Mouse (Mus musculus): ENCODE results near the gene Selenos.

Gene Selenos

GRCm38 (mm10) chr7:66116906-66117482, 37.5 kb downstream of the Selenos start:
- no peak for DNase-seq (ENCODE audit: inconsistent age in 2 of 2, low spot score in 1 of 2)

- no peak for DNase-seq (ENCODE audit: inconsistent age in 2 of 2, low spot score in 1 of 2)
Observed at GRCm38 (mm10) chr7:66118046-66118445, 38.6 kb downstream of the Selenos start.

DNA sequence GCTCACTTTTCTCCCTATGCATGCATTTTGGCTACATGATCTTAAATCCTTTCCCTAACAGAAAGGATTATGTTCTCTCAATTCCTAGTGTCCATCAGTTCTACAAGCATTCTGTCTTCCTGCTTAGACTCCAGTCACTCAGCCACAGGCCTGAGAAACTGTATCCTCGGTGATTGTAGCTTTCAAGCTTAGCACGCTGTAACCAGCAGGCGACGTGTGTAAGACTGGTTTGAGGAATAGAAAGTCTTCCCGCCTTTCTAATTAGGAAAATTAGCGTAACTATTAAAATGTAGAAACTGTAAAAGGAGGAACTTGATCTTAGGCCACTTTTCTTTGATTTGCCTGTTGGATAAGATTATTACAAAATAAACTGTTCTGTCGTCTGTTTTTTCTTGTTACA, 39.3 kb downstream of the Selenos start:
- DNase-seq (ENCODE audit: inconsistent age in 2 of 2, low spot score in 1 of 2), result no peak

GRCm38 (mm10) chr7:66120139-66120538, 40.7 kb downstream of the Selenos start:
- no peak for DNase-seq (ENCODE audit: inconsistent age in 2 of 2, low spot score in 1 of 2)

DNA sequence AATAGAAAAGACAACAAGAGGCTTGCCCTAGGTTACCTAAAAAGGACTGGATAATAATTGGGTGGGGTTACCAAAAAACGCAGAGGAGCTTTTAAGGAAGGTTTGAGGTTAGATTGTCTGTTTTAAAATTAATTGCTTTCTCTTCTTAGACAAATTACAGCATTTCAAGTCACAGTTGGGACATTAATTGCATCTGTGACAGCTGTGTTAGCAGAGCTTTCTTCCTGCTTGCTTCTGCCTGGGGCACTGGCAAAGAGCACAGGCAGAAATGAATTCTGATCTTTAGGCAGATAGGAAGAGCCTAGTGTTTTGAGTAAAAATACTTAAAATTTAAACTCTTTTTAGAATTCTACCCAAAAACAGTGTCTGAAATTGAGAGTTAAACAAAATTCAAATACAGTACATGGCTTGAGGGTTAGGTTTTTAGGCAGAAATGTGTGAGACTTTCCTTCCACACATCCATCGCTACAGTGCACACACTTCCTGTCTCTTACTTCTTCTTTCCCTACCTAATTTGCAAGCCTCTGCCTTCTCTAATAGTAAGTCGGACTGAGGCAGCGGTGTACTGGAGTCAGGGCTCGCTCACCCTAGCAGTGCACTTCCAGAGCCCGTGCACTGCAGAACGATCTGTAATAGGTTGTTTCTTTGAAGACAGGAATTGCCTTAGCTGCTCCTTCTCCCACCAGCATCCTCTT, 41.4 kb downstream of the Selenos start:
- DNase-seq (ENCODE audit: inconsistent age in 2 of 2, low spot score in 1 of 2), result no peak

DNA sequence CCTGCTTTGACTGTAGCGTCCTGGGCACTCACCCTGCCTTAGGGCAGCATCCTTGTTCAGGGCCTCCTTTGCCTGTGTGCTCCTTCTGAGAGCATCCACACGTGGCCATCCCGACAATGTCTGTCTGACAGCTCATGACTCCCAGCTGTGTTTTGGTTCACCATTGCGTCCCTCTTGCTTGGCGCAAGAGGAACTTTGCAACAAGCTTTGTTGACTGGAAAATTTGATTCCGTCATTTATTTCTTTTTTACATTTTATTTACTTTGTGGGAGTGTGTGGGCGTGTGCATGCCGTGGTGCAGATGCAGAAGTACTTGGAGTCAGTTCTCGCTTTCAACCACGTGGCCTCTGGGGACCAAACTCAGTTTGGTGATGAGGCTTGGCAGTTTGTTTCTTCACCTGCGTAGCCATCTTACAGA, 45.1 kb downstream of the Selenos start:
- DNase-seq (ENCODE audit: inconsistent age in 2 of 2, low spot score in 1 of 2), result no peak

GRCm38 (mm10) chr7:66125368-66125767, 45.9 kb downstream of the Selenos start:
- DNase-seq (ENCODE audit: inconsistent age in 2 of 2, low spot score in 1 of 2), result no peak

DNA sequence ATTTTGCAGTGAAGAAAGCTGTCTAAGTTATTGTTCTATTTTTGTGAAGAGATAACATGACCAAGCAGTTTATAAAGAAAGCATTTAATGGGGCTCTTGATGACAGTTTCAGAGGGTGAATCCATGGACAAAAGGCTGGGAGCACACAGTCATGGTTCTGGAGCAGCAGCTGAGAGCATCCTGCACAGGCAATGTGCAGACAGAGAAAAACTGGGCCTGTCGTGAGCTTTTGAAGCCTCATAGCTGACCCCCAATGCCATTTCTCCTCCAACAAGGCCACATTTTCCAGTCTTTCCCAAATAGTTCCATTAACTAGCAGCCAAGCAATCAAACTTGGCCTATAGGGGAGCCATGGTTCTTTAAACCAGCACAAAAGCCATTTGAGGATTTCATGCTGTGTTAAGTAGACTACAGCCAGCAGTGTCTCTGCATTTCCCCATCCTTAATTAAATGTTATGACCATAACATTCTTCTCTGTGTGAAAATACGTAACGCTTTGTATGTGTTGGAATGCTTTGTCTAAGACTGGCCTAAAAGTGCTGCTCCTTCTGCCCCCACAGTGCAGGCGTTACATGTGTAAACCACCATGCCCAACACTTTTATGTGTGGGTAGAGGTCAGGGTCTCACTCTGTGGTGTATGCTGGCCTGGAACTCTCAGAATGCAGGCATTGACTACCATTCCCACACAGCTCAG, 48.6 kb downstream of the Selenos start:
- DNase-seq (ENCODE audit: inconsistent age in 2 of 2, low spot score in 1 of 2), result no peak

DNA sequence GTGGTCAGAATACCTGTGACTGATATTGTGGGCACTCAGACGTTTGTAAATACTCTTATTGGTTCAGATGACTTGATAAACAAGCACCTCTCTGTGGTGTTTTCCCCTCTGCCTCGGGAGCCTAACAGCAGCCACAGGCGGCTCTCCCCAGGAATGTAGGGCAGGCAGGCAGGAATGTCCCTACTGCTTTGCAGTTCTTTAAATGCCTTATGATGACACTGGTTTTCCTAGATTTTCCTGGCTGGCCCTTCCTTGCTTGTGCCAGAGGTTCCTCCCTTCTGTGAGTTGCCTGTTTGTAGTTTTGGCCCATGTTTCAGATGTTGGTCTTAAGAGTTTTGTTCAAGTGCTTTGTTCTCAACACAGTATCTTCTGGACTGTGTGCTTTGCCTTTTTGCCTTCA, 49.4 kb downstream of the Selenos start:
- no peak for DNase-seq (ENCODE audit: inconsistent age in 2 of 2, low spot score in 1 of 2)

DNA sequence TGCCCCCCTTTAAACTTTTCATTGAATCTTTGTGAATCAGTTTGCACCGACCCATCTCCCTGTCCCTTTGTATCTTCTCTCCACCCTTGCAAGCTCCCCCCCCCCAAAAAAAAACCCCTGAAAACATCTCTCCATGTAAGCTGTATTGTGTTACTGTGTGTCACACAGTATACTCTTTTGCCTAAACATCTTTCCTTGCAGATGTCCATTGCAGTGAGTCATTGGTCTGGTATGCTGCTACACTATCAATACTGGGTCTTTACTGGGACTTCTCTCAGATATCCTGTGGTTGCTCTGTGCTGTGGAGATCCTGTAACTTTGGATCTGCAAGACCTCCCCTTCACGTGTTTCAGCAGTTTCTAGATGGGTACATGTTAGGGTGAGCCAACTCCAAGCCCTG, 50.8 kb downstream of the Selenos start:
- DNase-seq (ENCODE audit: inconsistent age in 2 of 2, low spot score in 1 of 2), result no peak

DNA sequence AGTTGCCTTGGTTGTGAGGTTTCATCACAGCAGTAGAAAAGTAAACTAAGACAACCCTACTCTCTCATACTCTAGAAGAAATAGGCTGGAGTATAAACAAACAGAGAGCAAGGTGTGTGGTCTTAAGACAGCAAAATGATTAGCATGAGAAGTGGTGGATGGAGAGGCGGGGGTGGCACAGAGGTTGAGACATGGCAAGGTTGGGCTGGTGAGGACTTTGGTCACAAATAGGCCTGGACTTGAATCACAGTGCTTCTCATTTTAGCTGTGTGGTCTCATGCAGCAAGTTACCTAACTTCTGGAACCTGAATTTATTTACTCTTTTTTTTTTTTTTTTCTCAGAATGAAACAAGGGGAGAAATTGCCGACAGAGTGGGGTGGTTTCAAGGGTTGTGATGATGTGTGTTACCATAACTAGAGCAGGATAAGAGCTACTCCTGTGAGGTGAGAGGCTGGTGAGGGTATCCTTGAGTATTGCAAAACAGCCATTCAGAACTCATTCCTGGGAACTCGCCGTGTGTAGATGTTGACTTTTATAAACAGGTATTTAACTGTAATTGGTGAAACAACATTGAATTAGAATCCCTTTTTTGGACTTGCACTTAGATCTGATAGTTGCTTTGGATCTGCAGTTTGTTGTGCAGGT, 52.5 kb downstream of the Selenos start:
- no peak for DNase-seq (ENCODE audit: inconsistent age in 2 of 2, low spot score in 1 of 2)

DNA sequence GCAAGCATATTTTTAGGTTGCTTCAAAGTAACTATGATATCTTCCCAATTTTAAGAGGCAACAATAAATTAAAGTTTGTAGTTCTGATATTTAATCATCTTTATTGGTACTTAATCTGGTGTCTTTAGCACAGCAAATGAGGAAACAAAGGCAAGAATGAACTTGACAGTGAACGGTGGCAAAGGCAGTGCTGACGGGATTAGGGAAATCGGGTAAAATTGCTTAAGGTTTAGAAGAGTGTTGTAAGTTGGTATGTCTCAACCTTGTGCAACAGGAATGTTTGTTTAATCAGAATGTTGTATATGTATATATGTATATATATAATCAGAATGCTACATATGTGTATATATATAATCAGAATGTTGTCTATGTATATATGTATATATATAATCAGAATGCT, 54.7 kb downstream of the Selenos start:
- DNase-seq (ENCODE audit: inconsistent age in 2 of 2, low spot score in 1 of 2), result no peak

DNA sequence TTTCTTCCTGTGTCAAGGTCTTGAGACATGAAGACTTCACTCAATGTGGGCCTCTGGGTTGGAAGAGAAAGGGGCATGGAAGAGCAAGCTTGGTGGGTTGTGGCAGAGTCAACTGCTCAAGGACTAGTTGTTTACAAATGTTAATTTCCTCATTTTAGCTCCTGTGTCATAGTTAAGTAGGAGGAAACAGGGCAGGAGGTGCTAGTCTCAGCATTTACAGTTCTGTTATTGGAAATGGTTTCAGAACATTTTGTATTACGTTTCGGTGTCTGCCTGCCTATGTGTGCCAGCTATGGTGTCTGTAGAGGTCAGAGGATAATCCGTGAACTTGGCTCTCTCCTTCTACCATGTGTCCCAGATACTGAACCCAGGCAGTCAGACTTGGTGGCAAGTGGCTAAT, 56.2 kb downstream of the Selenos start:
- DNase-seq (ENCODE audit: inconsistent age in 2 of 2, low spot score in 1 of 2), result no peak

GRCm38 (mm10) chr7:66136187-66136586, 56.7 kb downstream of the Selenos start:
- no peak for DNase-seq (ENCODE audit: inconsistent age in 2 of 2, low spot score in 1 of 2)

GRCm38 (mm10) chr7:66137309-66137708, 57.9 kb downstream of the Selenos start:
- no peak for DNase-seq (ENCODE audit: inconsistent age in 2 of 2, low spot score in 1 of 2)

DNA sequence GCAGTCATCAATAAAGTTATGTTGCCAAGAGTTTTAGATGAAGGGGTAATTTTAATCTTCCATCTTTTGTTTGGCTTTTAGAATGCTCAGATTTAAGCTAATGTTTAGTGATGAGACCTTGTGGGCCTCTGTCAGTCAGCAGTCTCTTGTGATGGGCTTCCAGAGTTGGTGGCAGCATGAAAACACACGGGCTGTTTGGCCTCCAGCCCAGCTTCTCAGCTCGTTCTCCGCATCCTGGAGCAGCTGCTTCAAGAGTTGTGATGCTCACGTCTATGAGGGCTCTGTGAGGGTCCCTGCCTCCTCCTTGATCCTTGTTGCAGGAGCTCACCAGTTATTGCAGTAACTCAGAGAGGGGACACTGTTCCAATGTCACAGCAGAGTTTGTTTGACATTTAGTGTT, 58.9 kb downstream of the Selenos start:
- no peak for DNase-seq (ENCODE audit: inconsistent age in 2 of 2, low spot score in 1 of 2)

GRCm38 (mm10) chr7:66138878-66139277, 59.4 kb downstream of the Selenos start:
- no peak for DNase-seq (ENCODE audit: inconsistent age in 2 of 2, low spot score in 1 of 2)
